Mouse (Mus musculus) stomach, postnatal 0 days (tissue): ENCODE measurements around the gene Tipin. TPM values are rescaled to one million over a fixed set of nuclear protein-coding genes. Genes with fewer than 3 reads are reported as not detected.
A peak's percentile ranks its signal among the peaks of the same experiment; 100 is the strongest.

ENCODE experiments used
- ATAC-seq: fragments of 200-750 bp; cut with Nextera tagmentation; 2 replicates; pipeline ENCODE4 v1.8.0; 2017; ENCODE audit not compliant: low FRiP score, low TSS enrichment
- DNase-seq: peaks from one replicate; pipeline ENCODE4 v3.0.0-alpha.2; 2016; ENCODE audit warnings: low spot score
- H3K27ac ChIP-seq: fragments of 300-500 bp; sonication (generic); replicated peaks from 2 replicates; pipeline ENCODE4 v1.5.1; 2014; ENCODE audit warnings: mild to moderate bottlenecking, control low read depth
- H3K27me3 ChIP-seq: fragments of 300-500 bp; sonication (generic); 2 replicates; pipeline ENCODE4 v1.6.1; 2014; ENCODE audit warnings: low read length; ENCODE audit not compliant: control insufficient read depth, insufficient read depth
- H3K36me3 ChIP-seq: fragments of 300-500 bp; sonication (generic); 2 replicates; pipeline ENCODE4 v1.6.1; 2014; ENCODE audit warnings: low read length, mixed read lengths; ENCODE audit not compliant: control insufficient read depth, insufficient read depth
- H3K4me1 ChIP-seq: fragments of 300-500 bp; sonication (generic); replicated peaks from 2 replicates; pipeline ENCODE4 v1.6.1; 2014; ENCODE audit warnings: antibody characterized with exemption; ENCODE audit not compliant: control insufficient read depth, insufficient read depth
- H3K4me2 ChIP-seq: fragments of 300-500 bp; sonication (generic); replicated peaks from 2 replicates; pipeline ENCODE4 v1.6.1; 2014; ENCODE audit warnings: low read depth, mild to moderate bottlenecking, control low read depth, moderate library complexity
- H3K4me3 ChIP-seq: fragments of 300-500 bp; sonication (generic); 2 replicates; pipeline ENCODE4 v1.5.1; 2014; ENCODE audit warnings: low read depth, low read length, control low read depth
- H3K9ac ChIP-seq: fragments of 300-500 bp; sonication (generic); 2 replicates; pipeline ENCODE4 v1.6.1; 2014; ENCODE audit warnings: mild to moderate bottlenecking, low read length, control low read depth, mixed read lengths
- H3K9me3 ChIP-seq: fragments of 300-500 bp; sonication (generic); 2 replicates; pipeline ENCODE4 v1.6.1; 2016; ENCODE audit warnings: low read length; ENCODE audit not compliant: control insufficient read depth
- CTCF ChIP-seq: IDR thresholded peaks from 2 replicates; pipeline ENCODE4 v1.5.1; 2016; ENCODE audit warnings: antibody characterized with exemption, low read depth, mild to moderate bottlenecking, moderate library complexity
- EP300 ChIP-seq: optimal IDR thresholded peaks from 2 replicates; pipeline ENCODE3; 2016; ENCODE audit warnings: antibody characterized with exemption
- WGBS: fragments of 180-500 bp; shearing (Covaris S2); extraction: QIAGEN DNeasy Blood & Tissue Kit; methylation state at CpG from one replicate; pipeline ENCODE4 v1.1.7; 2014; 5-methylcytosine and 5-hydroxymethylcytosine counted together
- polyA plus RNA-seq: library from polyadenylated mRNA; unstranded; fragments of >200 nt; fragmentation: Nextera tagmentation; extraction: Ambion mirVana; gene quantifications from 2 replicates; pipeline ENCODE4 v1.2.1, GENCODE M21; 2015

Tipin gene
- polyA plus RNA-seq, 1 experiment from 2014 or later: 85.7 TPM

DNA sequence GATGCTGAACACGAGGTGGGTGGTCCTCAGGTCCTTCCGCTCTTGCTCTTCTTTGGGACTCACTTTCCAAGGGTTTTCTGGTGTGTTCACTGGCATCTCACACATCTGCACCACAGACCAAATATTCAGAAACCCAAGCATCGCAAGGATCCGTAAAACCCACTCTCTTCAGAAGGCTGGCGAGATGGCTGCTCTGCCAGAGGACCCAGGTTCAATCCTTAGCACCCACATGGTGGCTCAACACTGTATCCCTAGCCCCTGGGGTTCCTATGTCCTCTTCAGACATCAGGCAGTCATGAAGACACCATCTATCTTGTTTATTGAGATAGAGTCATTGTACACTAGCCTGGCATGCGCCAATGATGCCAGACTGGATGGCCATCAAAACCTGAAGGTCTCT lies 33.3 kb downstream of the Tipin start:
- no peak overlapping the region for H3K4me2 ChIP-seq

DNA sequence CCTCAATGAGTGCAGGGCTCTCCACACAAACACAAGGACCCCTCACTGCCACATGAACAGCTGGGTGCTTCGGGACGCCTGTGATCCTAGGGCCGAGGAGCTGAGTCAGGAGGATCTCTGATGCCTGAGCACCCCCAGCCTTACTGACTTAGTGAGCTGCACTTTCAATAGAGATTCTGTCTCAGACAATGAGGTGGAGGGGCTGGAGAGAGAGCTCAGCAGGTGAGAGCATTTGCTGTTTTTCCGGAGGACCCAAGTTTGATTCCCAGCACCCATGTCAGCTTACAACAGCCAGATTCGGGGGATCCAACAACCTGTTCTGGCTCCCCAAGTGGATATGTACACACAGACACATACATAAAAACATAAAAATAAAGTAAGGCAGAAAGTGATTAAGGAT lies 35.6 kb downstream of the Tipin start:
- WGBS: 98% methylated on average over 5 of the region's 5 CpGs
- no peaks in the 10 kb centered on the region for H3K9me3 ChIP-seq
- ATAC-seq (no peak), DNase-seq (no peak)
- H3K36me3 ChIP-seq: peaks cover 10% of the 10 kb centered on the region; the same call in 1 of the 2 replicates
- H3K4me3 ChIP-seq: no peak overlapping the region
- no peak overlapping the region for H3K4me2 ChIP-seq
- H3K27ac ChIP-seq: no peak overlapping the region
- H3K9ac ChIP-seq: no peak overlapping the region
- H3K4me1 ChIP-seq: no peaks in the 10 kb centered on the region
- TF ChIP-seq CTCF (no peak), EP300 (no peak)
- H3K27me3 ChIP-seq: no peaks in the 10 kb centered on the region

More for the DNA sequence above, 33.3 kb downstream of the Tipin start:
- TF ChIP-seq CTCF (no peak), EP300 (no peak)
- Histone ChIP-seq H3K4me3 (no peak overlapping the region), H3K36me3 (peaks cover 12% of the 10 kb centered on the region; the same call in 1 of the 2 replicates), H3K9me3 (no peaks in the 10 kb centered on the region), H3K27ac (no peak overlapping the region), H3K9ac (no peak overlapping the region; the same call in 1 of the 2 replicates), H3K27me3 (no peaks in the 10 kb centered on the region), H3K4me1 (no peaks in the 10 kb centered on the region)
- WGBS: 93% methylated on average over 6 of the region's 6 CpGs
- DNase-seq (no peak), ATAC-seq (no peak)

DNA sequence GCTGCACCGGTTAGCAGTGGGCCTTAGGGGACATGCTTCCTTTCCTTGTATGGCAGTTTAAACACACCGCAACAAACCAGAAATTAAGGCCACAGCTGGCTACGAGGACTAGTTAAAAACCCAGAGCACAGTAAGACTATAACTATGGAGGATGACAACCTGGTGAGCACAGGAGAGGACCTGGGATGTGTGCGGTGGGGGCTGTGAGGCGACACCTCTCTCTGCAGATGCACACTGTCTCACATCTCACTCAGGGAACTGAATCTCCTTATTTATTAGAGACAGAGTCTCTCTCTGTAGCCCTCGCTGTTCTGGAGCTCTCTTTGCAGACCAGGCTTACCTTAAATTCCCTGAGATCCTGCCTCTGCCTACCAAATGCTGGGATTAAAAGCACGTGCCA lies 42.6 kb downstream of the Tipin start:
- WGBS: 87% methylated on average over 7 of the region's 7 CpGs
- DNase-seq (no peak), ATAC-seq (no peak)
- TF ChIP-seq CTCF (no peak), EP300 (no peak)
- Histone ChIP-seq H3K27ac (no peak overlapping the region), H3K27me3 (no peaks in the 10 kb centered on the region), H3K9me3 (no peaks in the 10 kb centered on the region), H3K4me3 (no peak overlapping the region), H3K4me2 (no peak overlapping the region), H3K9ac (no peak overlapping the region), H3K4me1 (no peaks in the 10 kb centered on the region), H3K36me3 (peaks cover 16% of the 10 kb centered on the region; the same call in 1 of the 2 replicates)

DNA sequence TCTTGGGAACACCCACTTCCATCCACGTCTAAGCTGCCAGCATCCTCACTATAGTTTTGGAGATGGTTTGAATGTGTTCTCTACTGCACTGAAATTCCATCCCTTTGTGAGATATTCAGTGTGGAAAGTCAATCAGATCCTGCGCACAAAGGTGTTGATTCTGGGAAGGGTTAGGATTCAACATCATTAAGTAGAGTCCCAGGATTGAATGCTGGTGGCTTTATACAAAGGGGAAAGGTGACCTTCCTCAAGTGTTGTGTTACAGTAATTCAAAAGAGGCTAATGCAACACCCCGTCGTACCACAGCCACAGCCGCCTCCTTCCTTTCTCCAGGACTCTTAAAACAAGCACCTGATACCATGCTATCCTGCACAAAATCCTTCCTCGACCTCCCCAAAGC lies 54.4 kb downstream of the Tipin start:
- 93% methylated on average over 6 of the region's 6 CpGs for WGBS
- H3K4me3 ChIP-seq: no peak overlapping the region
- no peak overlapping the region for H3K9ac ChIP-seq
- no peak overlapping the region for H3K4me2 ChIP-seq
- H3K9me3 ChIP-seq: no peaks in the 10 kb centered on the region
- H3K36me3 ChIP-seq: no peaks in the 10 kb centered on the region
- ATAC-seq (no peak), DNase-seq (no peak)
- TF ChIP-seq EP300 (no peak), CTCF (no peak)
- no peaks in the 10 kb centered on the region for H3K27me3 ChIP-seq
- H3K27ac ChIP-seq: no peak overlapping the region
- H3K4me1 ChIP-seq: no peaks in the 10 kb centered on the region

DNA sequence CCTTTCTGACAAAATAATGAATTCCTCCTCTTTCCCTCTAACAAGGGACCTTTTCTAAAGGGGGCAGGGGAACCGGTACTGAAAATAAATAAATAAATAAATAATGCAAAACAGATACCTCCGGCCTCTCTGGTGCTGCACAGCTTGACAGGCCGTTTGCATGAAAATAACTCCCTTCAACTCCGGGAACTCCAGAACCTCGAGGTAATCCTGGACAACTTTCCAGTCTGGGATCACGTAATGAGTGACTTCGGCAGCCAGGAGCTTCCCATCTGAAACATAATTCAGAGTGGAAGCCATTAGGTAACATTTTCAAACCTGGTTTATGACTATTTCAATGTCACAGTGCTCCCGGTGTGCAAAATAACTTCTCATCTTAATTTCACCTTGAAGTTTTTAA lies 58.0 kb downstream of the Tipin start:
- WGBS: 49% methylated on average over 8 of the region's 8 CpGs
- no peak overlapping the region for H3K9ac ChIP-seq

DNA sequence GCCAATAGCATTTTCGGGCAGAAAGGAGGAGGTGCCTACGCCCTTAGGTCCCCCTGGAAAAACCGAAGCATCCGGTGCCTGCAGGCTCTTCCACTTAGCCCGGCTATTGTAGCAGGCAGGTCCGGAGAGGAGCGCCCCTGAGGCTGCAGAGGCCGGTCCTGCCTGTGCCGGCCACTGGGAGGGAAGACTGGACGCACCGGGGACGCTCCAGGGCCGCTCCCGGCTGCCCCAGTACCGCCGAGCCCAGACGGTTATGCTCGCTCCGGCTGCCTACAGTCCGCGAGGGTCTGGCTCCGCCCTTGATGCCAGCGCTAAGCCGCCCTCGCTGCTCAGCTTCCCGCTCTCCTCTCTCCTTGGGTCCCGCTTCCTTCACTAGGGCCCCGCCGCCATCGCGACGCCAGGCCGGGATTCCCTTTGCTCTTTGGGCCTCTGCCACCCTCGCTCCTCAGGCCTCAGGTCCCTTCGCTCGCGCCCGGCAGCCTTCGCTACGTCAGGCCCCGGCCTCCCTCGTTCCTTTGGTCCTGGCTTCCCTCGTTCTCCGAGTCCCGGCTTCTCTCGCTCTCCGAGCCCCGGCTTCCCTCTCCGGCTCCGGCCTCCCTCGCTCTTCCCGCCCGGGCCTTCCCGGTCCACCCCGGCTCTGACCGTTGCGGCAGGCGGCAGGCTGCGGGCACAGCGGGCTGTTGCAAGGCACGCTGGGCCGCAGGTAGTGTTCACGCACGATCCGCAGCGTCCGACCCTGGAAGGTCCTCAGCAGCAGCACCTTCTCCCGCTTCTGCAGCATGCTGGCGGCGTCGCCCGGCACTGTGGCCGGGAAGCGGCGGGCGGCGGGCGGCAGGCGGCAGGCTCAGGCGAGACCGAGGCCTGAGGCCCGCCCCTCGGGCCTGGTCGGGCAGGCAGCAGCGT lies 59.2 kb downstream of the Tipin start:
- WGBS: under 1% methylated on average over 78 of the region's 85 CpGs
- peak; percentile 83 for DNase-seq
- Histone ChIP-seq H3K4me3 (peak overlapping the region; percentile 74), H3K36me3 (no peaks in the 10 kb centered on the region), H3K4me1 (no peaks in the 10 kb centered on the region), H3K9me3 (no peaks in the 10 kb centered on the region), H3K27me3 (no peaks in the 10 kb centered on the region), H3K4me2 (peak overlapping the region; percentile 71), H3K9ac (peak overlapping the region; percentile 99), H3K27ac (peak overlapping the region; percentile 100)
- TF ChIP-seq EP300 (no peak), CTCF (no peak; the same call in 1 of the 2 replicates)
- ATAC-seq: peak; percentile 94

More for the DNA sequence above, 58.0 kb downstream of the Tipin start:
- no peaks in the 10 kb centered on the region for H3K4me1 ChIP-seq
- no peaks in the 10 kb centered on the region for H3K27me3 ChIP-seq
- H3K4me2 ChIP-seq: peak overlapping the region; percentile 71
- H3K27ac ChIP-seq: peak overlapping the region; percentile 100; the same call in 1 of the 2 replicates
- DNase-seq (no peak), ATAC-seq (no peak)
- H3K36me3 ChIP-seq: no peaks in the 10 kb centered on the region
- H3K4me3 ChIP-seq: no peak overlapping the region
- H3K9me3 ChIP-seq: no peaks in the 10 kb centered on the region
- TF ChIP-seq CTCF (0 out of 2 replicates have a peak, but pooled peaks have one; percentile 2), EP300 (no peak)
